Mouse (Mus musculus) heart, adult 11 months (tissue): ENCODE measurements around the gene Mboat7.

ENCODE experiments used
- DNase-seq: peaks from one replicate; pipeline ENCODE4 v3.0.0; 2022

Gene Mboat7

DNA sequence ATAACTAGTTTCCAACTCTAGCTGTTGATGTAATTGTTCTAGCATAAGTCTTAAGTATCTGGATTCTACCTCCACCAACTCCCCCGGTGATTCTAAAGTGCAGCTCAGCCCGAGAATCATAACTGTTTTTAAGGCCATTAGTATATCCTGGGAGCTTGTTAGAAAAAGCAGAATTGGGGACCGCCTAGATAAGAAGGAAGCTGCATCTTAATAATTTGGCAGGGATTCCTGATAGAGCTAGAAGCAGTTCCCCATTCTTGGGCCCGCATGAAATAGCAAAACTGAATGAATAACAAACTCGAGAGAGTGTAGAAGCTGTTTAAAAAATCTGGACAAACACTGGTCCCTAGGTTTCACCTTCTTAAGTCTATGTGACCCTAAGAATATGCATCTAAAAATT, 49.9 kb downstream of the Mboat7 start:
- DNase-seq: peak; percentile 79

GRCm38 (mm10) chr7:3630478-3630815, 62.9 kb downstream of the Mboat7 start:
- DNase-seq: no peak

- DNase-seq: peak; percentile 99
Observed at GRCm38 (mm10) chr7:3629543-3630477, 63.5 kb downstream of the Mboat7 start, which contains the start of the genes Tfpt and Prpf31. Tfpt (minus strand) TSS chr7:3629929. Prpf31 (plus strand) TSS chr7:3629985.

DNA sequence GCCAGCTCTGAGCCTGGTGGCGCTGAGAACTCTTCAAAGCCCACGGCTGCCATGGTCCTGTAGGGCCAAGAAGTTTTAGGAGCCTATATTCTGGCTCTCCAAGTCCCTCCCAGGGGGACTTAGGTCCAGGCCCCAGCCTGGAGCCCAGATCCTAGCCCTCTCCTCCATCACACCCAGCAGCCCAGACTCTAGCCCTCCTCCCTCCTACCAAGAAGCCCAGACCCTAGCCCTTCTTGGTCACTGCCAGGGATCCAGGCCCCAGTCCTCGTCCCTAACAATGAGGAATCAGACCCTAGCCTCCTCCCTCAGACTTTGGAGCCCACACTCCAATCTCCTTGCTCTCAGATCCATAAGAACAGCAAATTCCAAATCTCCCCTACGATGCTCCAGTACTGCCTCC, 64.3 kb downstream of the Mboat7 start:
- DNase-seq: peak; percentile 93
